Mouse (Mus musculus): ENCODE data around the gene Olfr65.

GRCm38 (mm10) chr7:103865716-103866115 lies 37.6 kb upstream of the Olfr65 start:
- TF ChIP-seq EP300 (optimal IDR thresholded peaks at IDR 0.05) = no peak
- no peak for TF ChIP-seq CTCF (IDR thresholded peaks at IDR 0.05; ENCODE audit: low read depth)
